Mouse (Mus musculus): ENCODE results near the gene Kbtbd12.

Gene Kbtbd12

GRCm38 (mm10) chr6:88499481-88500404 is 138.0 kb downstream of the Kbtbd12 start:
- DNase-seq (ENCODE audit: low spot score) = peak; percentile 49

All from ovary, postnatal 14 days (tissue).